Mouse (Mus musculus) spleen, adult 2 months (tissue): ENCODE measurements around the gene Fyb.

ENCODE experiments used
- CTCF ChIP-seq: fragments of 200-500 bp; IDR thresholded peaks from 2 replicates; pipeline ENCODE4 v1.5.1; 2011; ENCODE audit warnings: mild to moderate bottlenecking, inconsistent platforms; ENCODE audit not compliant: insufficient read depth, insufficient read length, insufficient replicate concordance; ENCODE audit errors: extremely low read depth
- POLR2A ChIP-seq: fragments of 200-500 bp; IDR thresholded peaks from 2 replicates; pipeline ENCODE4 v1.6.1; 2011; ENCODE audit warnings: low read depth, low read length, inconsistent platforms

- no peak for TF ChIP-seq CTCF
- no peak for TF ChIP-seq POLR2A
Observed at GRCm38 (mm10) chr15:6556911-6557310, 34.3 kb downstream of the Fyb start.
